Mouse (Mus musculus): ENCODE measurements at regions not wholly inside any gene's neighbourhood (a gene's known extent, or its start where the extent isn't known, plus 50 kb on each side); places are given as distances from the start of the nearest gene placed in this dataset.

- TF ChIP-seq CTCF (IDR thresholded peaks at IDR 0.05; ENCODE audit: low read depth) = no peak
- no peak for TF ChIP-seq EP300 (optimal IDR thresholded peaks at IDR 0.05)
Measured at GRCm38 (mm10) chr1:190365126-190365525, 194.6 kb upstream of the Prox1 start.
